Mouse (Mus musculus) spleen, adult 12 weeks (tissue): ENCODE results near the gene Msh3.

Experiments used
- DNase-seq: peaks from one replicate; pipeline ENCODE4 v3.0.0; 2022; ENCODE audit warnings: low spot score

Gene Msh3

GRCm38 (mm10) chr13:92328000-92328399 lies 26.8 kb downstream of the Msh3 start:
- DNase-seq, result no peak

GRCm38 (mm10) chr13:92326030-92326429 lies 28.8 kb downstream of the Msh3 start:
- DNase-seq, result no peak

GRCm38 (mm10) chr13:92320770-92321169 lies 34.0 kb downstream of the Msh3 start:
- no peak for DNase-seq

GRCm38 (mm10) chr13:92314613-92315012 lies 40.2 kb downstream of the Msh3 start:
- no peak for DNase-seq

GRCm38 (mm10) chr13:92305680-92306079 lies 49.1 kb downstream of the Msh3 start, which contains the start of gene Gm20379:
Gm20379 (plus strand) TSS chr13:92305980.
- DNase-seq, result no peak

- DNase-seq, result no peak
These were observed 50.5 kb downstream of the Msh3 start for GRCm38 (mm10) chr13:92304291-92304690.

- DNase-seq, result no peak
These were observed 51.5 kb downstream of the Msh3 start for GRCm38 (mm10) chr13:92303062-92303948.

- DNase-seq, result no peak
These were observed 52.3 kb downstream of the Msh3 start for GRCm38 (mm10) chr13:92302466-92302865.

GRCm38 (mm10) chr13:92301754-92302153 lies 53.0 kb downstream of the Msh3 start:
- no peak for DNase-seq

GRCm38 (mm10) chr13:92299522-92299921 lies 55.3 kb downstream of the Msh3 start:
- no peak for DNase-seq

- DNase-seq, result no peak
These were observed 57.8 kb downstream of the Msh3 start for GRCm38 (mm10) chr13:92297021-92297420.

- no peak for DNase-seq
These were observed 58.3 kb downstream of the Msh3 start for GRCm38 (mm10) chr13:92296490-92296889.

GRCm38 (mm10) chr13:92293883-92294282 lies 60.9 kb downstream of the Msh3 start:
- DNase-seq, result no peak

GRCm38 (mm10) chr13:92291605-92292004 lies 63.2 kb downstream of the Msh3 start:
- no peak for DNase-seq

- DNase-seq, result no peak
These were observed 77.8 kb downstream of the Msh3 start for GRCm38 (mm10) chr13:92277027-92277426.

- no peak for DNase-seq
These were observed 79.5 kb downstream of the Msh3 start for GRCm38 (mm10) chr13:92275292-92275691.

GRCm38 (mm10) chr13:92274274-92275198 lies 80.3 kb downstream of the Msh3 start:
- peak; percentile 32 for DNase-seq

- DNase-seq, result no peak
These were observed 87.7 kb downstream of the Msh3 start for GRCm38 (mm10) chr13:92267076-92267475.

- DNase-seq, result no peak
These were observed 91.2 kb downstream of the Msh3 start for GRCm38 (mm10) chr13:92263566-92263965.

- no peak for DNase-seq
These were observed 93.5 kb downstream of the Msh3 start for GRCm38 (mm10) chr13:92261329-92261728.

- DNase-seq, result no peak
These were observed 99.3 kb downstream of the Msh3 start for GRCm38 (mm10) chr13:92255480-92255879.

- no peak for DNase-seq
These were observed 101.0 kb downstream of the Msh3 start for GRCm38 (mm10) chr13:92253850-92254249.

GRCm38 (mm10) chr13:92252331-92252730 lies 102.5 kb downstream of the Msh3 start:
- DNase-seq, result no peak
